Mouse (Mus musculus): ENCODE results near the gene B3galnt2. TPM values are rescaled to one million over a fixed set of nuclear protein-coding genes. Genes with fewer than 3 reads are reported as not detected.
A peak's percentile ranks its signal among the peaks of the same experiment; 100 is the strongest.

The B3galnt2 gene
- polyA plus RNA-seq, 1 experiment from 2014 or later: 16.4 TPM

GRCm38 (mm10) chr13:14035875-14036630 lies 81.8 kb downstream of the B3galnt2 start:
- no peak overlapping the region for H3K4me2 ChIP-seq (ENCODE audit: low read length)
- no peak overlapping the region for H3K9ac ChIP-seq (ENCODE audit: low read length)
- H3K4me1 ChIP-seq (ENCODE audit: control insufficient read depth, insufficient read depth, low read length): peaks cover 6% of the 10 kb centered on the region; the same call in 1 of the 2 replicates
- no peaks in the 10 kb centered on the region for H3K9me3 ChIP-seq (replicated peaks; ENCODE audit: control insufficient read depth, low read length)
- H3K27me3 ChIP-seq (replicated peaks; ENCODE audit: control insufficient read depth, insufficient read depth, low read length): no peaks in the 10 kb centered on the region
- no peaks in the 10 kb centered on the region for H3K36me3 ChIP-seq (ENCODE audit: control insufficient read depth, insufficient read depth, low read length)
- H3K4me3 ChIP-seq (ENCODE audit: low read depth, low read length): no peak overlapping the region
- H3K27ac ChIP-seq (ENCODE audit: low read depth, low read length): no peak overlapping the region
- 96% methylated on average over 11 of the region's 11 CpGs for WGBS
- DNase-seq (ENCODE audit: low spot score) (no peak), ATAC-seq (no peak)

- Histone ChIP-seq H3K9me3 (replicated peaks; ENCODE audit: control insufficient read depth, low read length) (no peaks in the 10 kb centered on the region), H3K36me3 (ENCODE audit: control insufficient read depth, insufficient read depth, low read length) (no peaks in the 10 kb centered on the region), H3K9ac (ENCODE audit: low read length) (peak overlapping the region; percentile 88), H3K27me3 (replicated peaks; ENCODE audit: control insufficient read depth, insufficient read depth, low read length) (no peaks in the 10 kb centered on the region), H3K4me3 (ENCODE audit: low read depth, low read length) (peak overlapping the region; percentile 64), H3K4me1 (ENCODE audit: control insufficient read depth, insufficient read depth, low read length) (peaks cover 6% of the 10 kb centered on the region; the same call in 1 of the 2 replicates), H3K4me2 (ENCODE audit: low read length) (peak overlapping the region; percentile 79), H3K27ac (ENCODE audit: low read depth, low read length) (peak overlapping the region; percentile 95)
- DNase-seq (ENCODE audit: low spot score) (no peak), ATAC-seq (peak; percentile 60)
- under 1% methylated on average over 8 of the region's 8 CpGs for WGBS
Measured at GRCm38 (mm10) chr13:14038911-14039291, 84.6 kb downstream of the B3galnt2 start.

- peak within 1 kb of the TSS; percentile 88 for H3K9ac ChIP-seq (ENCODE audit: low read length)
- peak within 1 kb of the TSS; percentile 79 for H3K4me2 ChIP-seq (ENCODE audit: low read length)
- no peaks in the 10 kb centered on the region for H3K27me3 ChIP-seq (replicated peaks; ENCODE audit: control insufficient read depth, insufficient read depth, low read length)
- peaks cover 6% of the 10 kb centered on the region; the same call in 1 of the 2 replicates for H3K4me1 ChIP-seq (ENCODE audit: control insufficient read depth, insufficient read depth, low read length)
- no peaks in the 10 kb centered on the region for H3K9me3 ChIP-seq (replicated peaks; ENCODE audit: control insufficient read depth, low read length)
- no peaks in the 10 kb centered on the region for H3K36me3 ChIP-seq (ENCODE audit: control insufficient read depth, insufficient read depth, low read length)
- peak within 1 kb of the TSS; percentile 64 for H3K4me3 ChIP-seq (ENCODE audit: low read depth, low read length)
- under 1% methylated on average over 35 of the region's 35 CpGs for WGBS
- ATAC-seq (peak; percentile 98), DNase-seq (ENCODE audit: low spot score) (peak; percentile 97)
- H3K27ac ChIP-seq (ENCODE audit: low read depth, low read length): peak within 1 kb of the TSS; percentile 95
Measured at GRCm38 (mm10) chr13:14039292-14039965, 85.2 kb downstream of the B3galnt2 start, which contains the start of gene Tbce. TSS of gene Tbce (minus strand) at chr13:14039638.

GRCm38 (mm10) chr13:14040186-14040585 lies 85.9 kb downstream of the B3galnt2 start:
- Histone ChIP-seq H3K4me2 (ENCODE audit: low read length) (peak overlapping the region; percentile 79), H3K36me3 (ENCODE audit: control insufficient read depth, insufficient read depth, low read length) (no peaks in the 10 kb centered on the region), H3K4me3 (ENCODE audit: low read depth, low read length) (peak overlapping the region; percentile 64), H3K27ac (ENCODE audit: low read depth, low read length) (no peak overlapping the region), H3K4me1 (ENCODE audit: control insufficient read depth, insufficient read depth, low read length) (peaks cover 6% of the 10 kb centered on the region; the same call in 1 of the 2 replicates), H3K9me3 (replicated peaks; ENCODE audit: control insufficient read depth, low read length) (no peaks in the 10 kb centered on the region), H3K27me3 (replicated peaks; ENCODE audit: control insufficient read depth, insufficient read depth, low read length) (no peaks in the 10 kb centered on the region), H3K9ac (ENCODE audit: low read length) (peak overlapping the region; percentile 88)
- 42% methylated on average over 5 of the region's 5 CpGs for WGBS
- DNase-seq (ENCODE audit: low spot score): peak; percentile 10
- no peak for ATAC-seq

- H3K4me2 ChIP-seq (ENCODE audit: low read length): no peak overlapping the region
- peaks cover 6% of the 10 kb centered on the region; the same call in 1 of the 2 replicates for H3K4me1 ChIP-seq (ENCODE audit: control insufficient read depth, insufficient read depth, low read length)
- no peak for DNase-seq (ENCODE audit: low spot score)
- no peak overlapping the region for H3K4me3 ChIP-seq (ENCODE audit: low read depth, low read length)
- no peak overlapping the region for H3K27ac ChIP-seq (ENCODE audit: low read depth, low read length)
- ATAC-seq: no peak
- peaks cover 18% of the 10 kb centered on the region for H3K36me3 ChIP-seq (ENCODE audit: control insufficient read depth, insufficient read depth, low read length)
- H3K9me3 ChIP-seq (replicated peaks; ENCODE audit: control insufficient read depth, low read length): no peaks in the 10 kb centered on the region
- H3K27me3 ChIP-seq (replicated peaks; ENCODE audit: control insufficient read depth, insufficient read depth, low read length): no peaks in the 10 kb centered on the region
- no peak overlapping the region for H3K9ac ChIP-seq (ENCODE audit: low read length)
Measured at GRCm38 (mm10) chr13:14043851-14044250, 89.6 kb downstream of the B3galnt2 start.

- ATAC-seq (no peak), DNase-seq (ENCODE audit: low spot score) (no peak)
- Histone ChIP-seq H3K4me1 (ENCODE audit: control insufficient read depth, insufficient read depth, low read length) (peaks cover 6% of the 10 kb centered on the region; the same call in 1 of the 2 replicates), H3K36me3 (ENCODE audit: control insufficient read depth, insufficient read depth, low read length) (peaks cover 25% of the 10 kb centered on the region), H3K4me2 (ENCODE audit: low read length) (no peak overlapping the region), H3K9me3 (replicated peaks; ENCODE audit: control insufficient read depth, low read length) (no peaks in the 10 kb centered on the region), H3K27ac (ENCODE audit: low read depth, low read length) (no peak overlapping the region), H3K27me3 (replicated peaks; ENCODE audit: control insufficient read depth, insufficient read depth, low read length) (no peaks in the 10 kb centered on the region), H3K4me3 (ENCODE audit: low read depth, low read length) (no peak overlapping the region), H3K9ac (ENCODE audit: low read length) (no peak overlapping the region)
- 75% methylated on average over 2 of the region's 2 CpGs for WGBS
Measured at GRCm38 (mm10) chr13:14044521-14044920, 90.3 kb downstream of the B3galnt2 start.

Other genes with a start within 250 kb of the B3galnt2 start
- 23.5 and 29.1 TPM in 2 replicates for gene Gng4, start 170.4 kb upstream of the B3galnt2 start, polyA plus RNA-seq (2014; fragmentation: Nextera tagmentation; extraction: Ambion mirVana)
- 97.3 and 107 TPM in 2 replicates for gene Tbce, start 85.2 kb downstream of the B3galnt2 start, polyA plus RNA-seq (2014; fragmentation: Nextera tagmentation; extraction: Ambion mirVana)
- 57.3 and 75.4 TPM in 2 replicates for gene Arid4b, start 108.8 kb downstream of the B3galnt2 start, polyA plus RNA-seq (2014; fragmentation: Nextera tagmentation; extraction: Ambion mirVana)
- gene Ggps1, start 109.0 kb downstream of the B3galnt2 start, polyA plus RNA-seq (2014; fragmentation: Nextera tagmentation; extraction: Ambion mirVana): 81.5 and 87.3 TPM in 2 replicates